Mouse (Mus musculus) erythroblast, embryonic 14.5 days (primary cell): ENCODE measurements around the gene Snrk.

Experiments
- GATA1 ChIP-seq: IDR thresholded peaks from 2 replicates; pipeline ENCODE4 v1.6.1; 2012; ENCODE audit warnings: low read length, inconsistent platforms, mixed read lengths
- TAL1 ChIP-seq: IDR thresholded peaks from 3 replicates; pipeline ENCODE4 v1.6.1; 2012; ENCODE audit warnings: low read length, inconsistent platforms, mixed read lengths

- no peak for TF ChIP-seq TAL1
- TF ChIP-seq GATA1 = no peak
Measured at GRCm38 (mm10) chr9:122115552-122115951, 1.5 kb upstream of the Snrk start.
